Mouse (Mus musculus) brain, embryonic 14.5 days (tissue): ENCODE results near the gene Cox11. TPM values are rescaled to one million over a fixed set of nuclear protein-coding genes. Genes with fewer than 3 reads are reported as not detected.

Source experiments
- DNase-seq: peaks from one replicate; pipeline ENCODE4 v3.0.0-alpha.2; 2011; ENCODE audit warnings: low read depth
- CTCF ChIP-seq: fragments of 200-500 bp; IDR thresholded peaks from 2 replicates; pipeline ENCODE4 v1.5.1; 2012; ENCODE audit warnings: inconsistent platforms, mild to moderate bottlenecking, moderate library complexity, borderline replicate concordance; ENCODE audit not compliant: insufficient read depth, insufficient read length; ENCODE audit errors: extremely low read depth
- POLR2A ChIP-seq: fragments of 200-500 bp; IDR thresholded peaks from 2 replicates; pipeline ENCODE4 v1.6.1; 2012; ENCODE audit warnings: mild to moderate bottlenecking, inconsistent platforms, borderline replicate concordance; ENCODE audit not compliant: poor library complexity, insufficient read depth, insufficient read length, severe bottlenecking; ENCODE audit errors: extremely low read depth
- polyA plus RNA-seq: library from polyadenylated mRNA; depleted of rRNA; stranded (reverse); fragments of >200 nt; gene quantifications from 2 replicates; pipeline ENCODE4 v1.2.3, GENCODE M21; 2012

The Cox11 gene
- polyA plus RNA-seq, 1 experiment: 30.7 TPM

DNA sequence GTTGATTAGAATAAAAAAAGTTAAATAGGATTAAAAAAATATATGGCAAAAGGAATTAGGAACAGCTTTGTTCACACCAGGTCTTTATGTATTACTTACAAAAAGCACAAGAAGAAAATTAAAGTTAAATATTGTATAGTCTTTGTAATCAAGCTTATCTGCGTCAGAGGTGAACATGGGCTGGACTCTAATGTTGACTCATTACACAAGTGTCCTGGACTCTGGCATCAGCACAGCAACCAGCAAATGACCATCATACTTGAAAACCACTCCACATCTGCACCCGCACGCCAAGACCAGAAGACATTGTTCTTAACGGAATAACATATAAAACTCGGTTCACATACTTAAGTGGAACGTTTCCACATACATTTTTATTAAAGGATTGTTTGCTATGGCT lies 29.4 kb downstream of the Cox11 start:
- TF ChIP-seq CTCF: no peak
- TF ChIP-seq POLR2A: no peak

DNA sequence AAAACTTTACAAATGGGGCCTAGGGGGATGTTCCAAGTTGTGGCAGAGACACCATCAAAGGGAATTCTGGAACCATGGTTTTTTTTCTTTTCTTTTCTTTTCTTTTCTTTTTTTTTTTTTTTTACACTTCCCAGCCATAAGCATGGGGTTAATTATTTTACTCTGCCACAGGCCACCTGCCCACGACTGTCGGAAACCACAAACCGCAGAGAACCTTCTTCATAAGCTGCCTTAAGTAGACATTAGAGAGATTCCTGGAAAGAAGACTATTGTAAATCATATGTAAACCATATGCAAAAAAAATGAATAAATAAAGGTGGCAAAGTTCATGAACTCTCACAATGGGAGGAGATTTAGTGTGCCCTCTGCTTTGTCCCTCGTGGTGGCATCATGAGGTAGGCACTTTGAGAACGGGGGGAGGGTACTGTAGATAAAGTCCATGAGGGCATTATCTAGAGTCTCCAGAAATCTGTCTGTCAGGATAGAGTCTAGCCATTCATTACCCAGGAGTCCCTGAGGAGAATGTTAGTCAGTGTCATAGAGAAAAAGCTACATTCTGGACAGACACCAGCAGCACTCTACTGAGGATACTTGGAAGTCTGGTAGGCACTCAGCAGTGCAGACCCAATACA lies 37.6 kb downstream of the Cox11 start:
- no peak for DNase-seq
- TF ChIP-seq CTCF (no peak), POLR2A (no peak)

More for the DNA sequence above, 29.4 kb downstream of the Cox11 start:
- DNase-seq: no peak

- TF ChIP-seq CTCF (no peak), POLR2A (no peak)
- no peak for DNase-seq
Measured at GRCm38 (mm10) chr11:90677027-90677426, 39.1 kb downstream of the Cox11 start.

DNA sequence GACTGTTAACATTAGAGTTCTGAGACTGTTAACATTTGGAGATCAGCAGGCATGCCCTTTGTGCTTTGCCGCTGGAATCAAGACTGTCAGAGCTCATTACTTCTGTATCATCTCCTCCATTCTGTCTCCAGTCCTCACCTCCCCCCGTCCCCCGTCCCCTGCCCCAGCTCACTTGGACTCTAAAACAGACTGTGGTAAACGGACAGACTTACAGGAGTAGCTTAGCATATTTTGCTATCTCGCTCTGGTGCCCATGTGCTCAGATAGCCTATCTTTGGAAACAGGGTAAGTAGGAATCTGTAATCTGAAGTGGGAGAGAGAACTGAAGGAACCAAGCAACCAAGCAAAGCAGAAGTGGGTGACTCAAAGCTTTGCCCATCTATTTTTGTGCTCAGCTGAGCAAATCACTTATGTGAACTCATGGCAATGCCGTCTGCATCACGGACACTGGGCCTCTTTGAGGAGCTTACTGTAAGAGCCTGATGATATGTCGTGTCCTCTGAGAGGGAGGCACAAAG lies 39.9 kb downstream of the Cox11 start:
- DNase-seq: no peak
- no peak for TF ChIP-seq CTCF
- no peak for TF ChIP-seq POLR2A

DNA sequence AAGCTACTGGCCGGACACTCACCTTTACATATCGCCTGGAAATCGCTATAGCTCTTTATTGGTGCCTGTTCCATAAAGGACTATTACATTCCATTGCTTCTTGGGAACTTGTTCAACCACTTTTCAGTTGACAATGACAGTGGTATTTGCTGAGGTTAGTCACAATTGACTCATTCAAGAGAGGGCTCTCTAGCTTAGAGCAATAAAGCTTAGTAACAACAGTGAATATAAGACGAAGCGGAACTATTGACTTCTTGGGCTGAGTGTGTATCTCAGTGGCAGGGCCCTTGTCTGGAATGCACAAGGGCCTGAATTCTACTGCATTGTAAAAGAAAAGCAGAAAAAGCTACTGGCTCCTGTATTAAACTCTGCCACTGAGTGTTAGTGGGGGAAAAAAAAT lies 40.6 kb downstream of the Cox11 start:
- TF ChIP-seq CTCF (no peak), POLR2A (no peak)
- no peak for DNase-seq

DNA sequence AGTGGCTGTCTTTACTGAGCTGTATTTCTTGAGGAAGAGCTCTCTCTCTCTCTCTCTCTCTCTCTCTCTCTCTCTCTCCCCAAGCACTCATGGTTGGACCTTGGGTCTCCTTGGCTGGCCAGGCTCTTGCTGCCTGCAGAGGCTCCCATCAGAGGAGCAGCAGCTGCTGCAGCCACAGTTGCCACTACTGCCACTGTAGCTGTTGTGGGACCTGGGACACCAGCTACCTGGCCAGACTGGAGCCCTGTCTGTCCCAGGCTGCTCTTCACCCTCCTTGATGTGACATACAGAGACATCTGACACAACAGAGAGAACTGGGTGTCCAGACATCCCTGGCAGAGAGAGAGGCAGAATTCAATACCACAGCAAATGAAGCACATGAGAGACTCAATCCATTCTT lies 43.2 kb downstream of the Cox11 start:
- no peak for DNase-seq
- TF ChIP-seq POLR2A: no peak
- TF ChIP-seq CTCF: no peak

DNA sequence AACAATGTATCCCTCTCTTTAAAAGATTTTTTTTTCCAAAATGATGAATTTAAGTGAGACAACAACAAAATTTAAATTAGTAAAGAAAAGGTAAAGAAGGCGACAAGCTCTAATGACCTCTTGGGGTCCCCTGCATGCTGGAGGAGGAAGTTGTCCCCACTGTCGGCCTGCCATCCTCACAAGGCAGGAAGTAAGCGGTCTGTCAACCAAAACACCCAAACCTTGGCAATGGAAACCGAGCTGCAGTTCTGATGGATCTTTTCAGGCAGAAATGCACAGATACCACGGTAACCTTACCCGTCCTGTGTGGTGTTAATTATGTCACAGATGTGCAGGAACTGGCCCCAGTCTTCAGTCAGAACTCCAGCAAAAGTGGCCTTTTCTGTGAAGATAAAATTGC lies 46.8 kb downstream of the Cox11 start:
- TF ChIP-seq POLR2A: no peak
- no peak for TF ChIP-seq CTCF
- DNase-seq: no peak

GRCm38 (mm10) chr11:90685196-90685595 lies 47.2 kb downstream of the Cox11 start:
- TF ChIP-seq CTCF (no peak), POLR2A (no peak)
- DNase-seq: no peak

- TF ChIP-seq CTCF: no peak
- TF ChIP-seq POLR2A: no peak
Measured at GRCm38 (mm10) chr11:90686287-90687025, 48.5 kb downstream of the Cox11 start.

GRCm38 (mm10) chr11:90687040-90687439 lies 49.1 kb downstream of the Cox11 start:
- TF ChIP-seq POLR2A (no peak), CTCF (no peak)
- no peak for DNase-seq

More at GRCm38 (mm10) chr11:90686287-90687025, 48.5 kb downstream of the Cox11 start:
- DNase-seq: no peak

- DNase-seq: peak; percentile 87
- TF ChIP-seq POLR2A (0 out of 2 replicates have a peak, but pooled peaks have one; percentile 57), CTCF (no peak)
Measured at GRCm38 (mm10) chr11:90687460-90688416, 49.8 kb downstream of the Cox11 start, which contains the start of gene Tom1l1. TSS of gene Tom1l1 (minus strand) at chr11:90688366.

- peak; percentile 55 for DNase-seq
- TF ChIP-seq CTCF (no peak), POLR2A (no peak)
Measured at GRCm38 (mm10) chr11:90690361-90690760, 52.4 kb downstream of the Cox11 start.
